Mouse (Mus musculus) kidney, postnatal 0 days (tissue): Measurements from ENCODE around the gene Aox3. TPM values are rescaled to one million over a fixed set of nuclear protein-coding genes. Genes with fewer than 3 reads are reported as not detected.

ENCODE experiments used
- ATAC-seq: fragments of 200-750 bp; cut with Nextera tagmentation; replicated peaks from 2 replicates; pipeline ENCODE4 v1.8.0; 2017; ENCODE audit warnings: low read depth, moderate number of reproducible peaks, moderate TSS enrichment, moderate library complexity; ENCODE audit not compliant: low FRiP score
- DNase-seq: peaks from one replicate; pipeline ENCODE4 v3.0.0-alpha.2; 2016; ENCODE audit warnings: low spot score
- H3K27ac ChIP-seq: fragments of 300-500 bp; sonication (generic); 2 replicates; pipeline ENCODE4 v1.5.1; 2014; ENCODE audit warnings: mild to moderate bottlenecking
- H3K27me3 ChIP-seq: fragments of 300-500 bp; sonication (generic); 2 replicates; pipeline ENCODE4 v1.6.1; 2014; ENCODE audit warnings: low read length, mixed read lengths; ENCODE audit not compliant: insufficient read depth
- H3K36me3 ChIP-seq: fragments of 300-500 bp; sonication (generic); 2 replicates; pipeline ENCODE4 v1.6.1; 2014; ENCODE audit warnings: low read length, mixed read lengths; ENCODE audit not compliant: insufficient read depth
- H3K4me1 ChIP-seq: fragments of 300-500 bp; sonication (generic); replicated peaks from 2 replicates; pipeline ENCODE4 v1.6.1; 2014; ENCODE audit warnings: antibody characterized with exemption, low read length, mixed read lengths; ENCODE audit not compliant: insufficient read depth
- H3K4me2 ChIP-seq: fragments of 300-500 bp; sonication (generic); 2 replicates; pipeline ENCODE4 v1.6.1; 2014; ENCODE audit warnings: mild to moderate bottlenecking, low read length, moderate library complexity, mixed read lengths
- H3K4me3 ChIP-seq: fragments of 300-500 bp; sonication (generic); replicated peaks from 2 replicates; pipeline ENCODE4 v1.5.1; 2014; ENCODE audit warnings: low read depth, low read length
- H3K9ac ChIP-seq: fragments of 300-500 bp; sonication (generic); 2 replicates; pipeline ENCODE4 v1.6.1; 2014; ENCODE audit warnings: low read depth, low read length
- H3K9me3 ChIP-seq: fragments of 300-500 bp; sonication (generic); replicated peaks from 2 replicates; pipeline ENCODE4 v1.6.1; 2016; ENCODE audit warnings: low read length, inconsistent platforms, mixed read lengths
- CTCF ChIP-seq: IDR thresholded peaks from 2 replicates; pipeline ENCODE4 v1.5.1; 2016; ENCODE audit warnings: antibody characterized with exemption, low read depth, mild to moderate bottlenecking, moderate library complexity
- WGBS: fragments of 180-500 bp; shearing (Covaris S2); extraction: QIAGEN DNeasy Blood & Tissue Kit; methylation state at CpG from one replicate; pipeline ENCODE4 v1.1.7; 2014; 5-methylcytosine and 5-hydroxymethylcytosine counted together
- polyA plus RNA-seq: library from polyadenylated mRNA; unstranded; fragments of >200 nt; fragmentation: Nextera tagmentation; extraction: Ambion mirVana; gene quantifications from 2 replicates; pipeline ENCODE4 v1.2.1, GENCODE M21; 2015

The Aox3 gene
- polyA plus RNA-seq, 1 experiment from 2014 or later: 3.8 TPM

GRCm38 (mm10) chr1:58081356-58081755, 31.6 kb upstream of the Aox3 start:
- ATAC-seq (no peak), DNase-seq (no peak)
- no peak overlapping the region for H3K4me2 ChIP-seq
- H3K27ac ChIP-seq: no peak overlapping the region
- no peaks in the 10 kb centered on the region for H3K9me3 ChIP-seq
- no peaks in the 10 kb centered on the region for H3K27me3 ChIP-seq
- WGBS: 71% methylated on average over 5 of the region's 5 CpGs
- no peaks in the 10 kb centered on the region for H3K36me3 ChIP-seq
- no peak overlapping the region for H3K4me3 ChIP-seq
- H3K9ac ChIP-seq: no peak overlapping the region
- no peaks in the 10 kb centered on the region for H3K4me1 ChIP-seq
- no peak for TF ChIP-seq CTCF

GRCm38 (mm10) chr1:58089316-58089715, 23.6 kb upstream of the Aox3 start:
- Histone ChIP-seq H3K4me2 (no peak overlapping the region), H3K27me3 (no peaks in the 10 kb centered on the region), H3K9ac (no peak overlapping the region), H3K27ac (no peak overlapping the region), H3K9me3 (no peaks in the 10 kb centered on the region), H3K4me3 (no peak overlapping the region), H3K4me1 (no peaks in the 10 kb centered on the region), H3K36me3 (no peaks in the 10 kb centered on the region)
- no peak for TF ChIP-seq CTCF
- DNase-seq (no peak), ATAC-seq (no peak)
- 54% methylated on average over 5 of the region's 5 CpGs for WGBS

- H3K36me3 ChIP-seq: no peaks in the 10 kb centered on the region
- no peak overlapping the region for H3K4me2 ChIP-seq
- 58% methylated on average over 4 of the region's 4 CpGs for WGBS
- H3K4me3 ChIP-seq: no peak overlapping the region
- H3K27ac ChIP-seq: no peak overlapping the region
- DNase-seq (no peak), ATAC-seq (no peak)
- H3K27me3 ChIP-seq: no peaks in the 10 kb centered on the region
- no peak for TF ChIP-seq CTCF
- H3K9ac ChIP-seq: no peak overlapping the region
- H3K4me1 ChIP-seq: no peaks in the 10 kb centered on the region
- H3K9me3 ChIP-seq: no peaks in the 10 kb centered on the region
Measured at GRCm38 (mm10) chr1:58090191-58090590, 22.7 kb upstream of the Aox3 start.

- H3K36me3 ChIP-seq: no peaks in the 10 kb centered on the region
- no peak for TF ChIP-seq CTCF
- no peak overlapping the region for H3K27ac ChIP-seq
- H3K4me2 ChIP-seq: no peak overlapping the region
- H3K9me3 ChIP-seq: no peaks in the 10 kb centered on the region
- no peak overlapping the region for H3K9ac ChIP-seq
- H3K4me3 ChIP-seq: no peak overlapping the region
- DNase-seq (no peak), ATAC-seq (no peak)
- 82% methylated on average over 3 of the region's 3 CpGs for WGBS
- no peaks in the 10 kb centered on the region for H3K27me3 ChIP-seq
- H3K4me1 ChIP-seq: no peaks in the 10 kb centered on the region
Measured at GRCm38 (mm10) chr1:58091213-58091612, 21.7 kb upstream of the Aox3 start.

DNA sequence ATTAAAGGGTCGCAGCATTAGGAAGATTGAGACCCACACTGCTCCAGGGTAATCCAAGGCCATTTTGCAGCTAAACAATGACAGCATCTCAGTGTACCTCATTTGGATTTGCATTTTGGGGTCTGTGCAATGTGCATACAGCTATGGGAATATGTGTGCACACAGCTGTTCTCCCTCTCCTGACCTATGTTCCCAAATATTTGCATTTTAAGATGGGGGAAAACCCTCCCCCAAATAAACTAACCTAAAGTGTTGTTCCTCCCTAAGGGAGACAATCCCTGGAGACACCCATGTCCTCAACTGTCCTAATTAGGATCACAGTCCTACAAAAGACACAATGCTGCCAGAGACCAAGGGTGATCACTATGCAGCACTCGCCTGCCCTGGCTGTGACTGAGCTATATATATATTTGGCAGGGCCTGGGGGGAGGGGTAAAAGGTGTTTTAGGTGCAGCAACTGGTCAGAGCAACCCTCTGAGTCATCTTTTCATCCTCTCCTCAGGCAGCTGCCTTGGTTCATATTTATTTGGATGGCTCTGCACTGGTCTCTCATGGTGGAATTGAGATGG, 20.9 kb upstream of the Aox3 start:
- WGBS: 77% methylated on average over 2 of the region's 2 CpGs
- Histone ChIP-seq H3K9me3 (no peaks in the 10 kb centered on the region), H3K4me1 (no peaks in the 10 kb centered on the region), H3K36me3 (no peaks in the 10 kb centered on the region), H3K4me3 (no peak overlapping the region), H3K4me2 (no peak overlapping the region), H3K27ac (no peak overlapping the region), H3K9ac (no peak overlapping the region), H3K27me3 (no peaks in the 10 kb centered on the region)
- TF ChIP-seq CTCF: no peak
- DNase-seq: no peak
- ATAC-seq: no peak

DNA sequence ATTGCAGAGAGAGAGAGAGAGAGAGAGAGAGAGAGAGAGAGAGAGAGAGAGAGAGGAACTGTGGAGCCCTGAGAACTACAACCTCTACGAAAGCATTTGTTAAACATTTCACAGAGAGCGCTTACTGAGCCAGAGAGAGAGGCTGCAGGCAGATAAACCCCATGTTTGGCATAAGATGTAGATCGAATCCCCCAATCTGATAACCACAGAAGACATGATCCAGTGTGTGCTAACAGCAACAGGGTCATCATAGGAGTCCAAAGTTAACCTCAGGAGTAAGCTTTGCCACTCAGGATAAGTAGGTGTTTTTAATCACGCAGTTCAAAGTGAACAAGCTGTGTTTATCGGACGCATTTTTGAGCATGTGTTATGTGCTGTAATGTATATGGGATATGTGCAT, 15.6 kb upstream of the Aox3 start:
- WGBS: 89% methylated on average over 6 of the region's 6 CpGs
- Histone ChIP-seq H3K36me3 (no peaks in the 10 kb centered on the region), H3K4me1 (no peaks in the 10 kb centered on the region), H3K4me2 (no peak overlapping the region), H3K4me3 (no peak overlapping the region), H3K9me3 (no peaks in the 10 kb centered on the region), H3K27me3 (no peaks in the 10 kb centered on the region), H3K27ac (no peak overlapping the region), H3K9ac (no peak overlapping the region)
- ATAC-seq: no peak
- DNase-seq: no peak
- no peak for TF ChIP-seq CTCF

GRCm38 (mm10) chr1:58099119-58099518, 13.8 kb upstream of the Aox3 start:
- H3K27me3 ChIP-seq: no peaks in the 10 kb centered on the region
- DNase-seq (no peak), ATAC-seq (no peak)
- H3K9me3 ChIP-seq: no peaks in the 10 kb centered on the region
- TF ChIP-seq CTCF: no peak
- no peak overlapping the region for H3K4me2 ChIP-seq
- no peak overlapping the region for H3K9ac ChIP-seq
- H3K27ac ChIP-seq: no peak overlapping the region
- no peak overlapping the region for H3K4me3 ChIP-seq
- no peaks in the 10 kb centered on the region for H3K36me3 ChIP-seq
- H3K4me1 ChIP-seq: no peaks in the 10 kb centered on the region
